Mouse (Mus musculus) CD4-positive helper T cell, adult 2 months (primary cell): ENCODE measurements around the gene Prkce.

Experiments
- DNase-seq: peaks from one replicate; pipeline ENCODE4 v3.0.0-alpha.2; 2012; ENCODE audit warnings: low read depth, missing footprints, low spot score

Gene Prkce

DNA sequence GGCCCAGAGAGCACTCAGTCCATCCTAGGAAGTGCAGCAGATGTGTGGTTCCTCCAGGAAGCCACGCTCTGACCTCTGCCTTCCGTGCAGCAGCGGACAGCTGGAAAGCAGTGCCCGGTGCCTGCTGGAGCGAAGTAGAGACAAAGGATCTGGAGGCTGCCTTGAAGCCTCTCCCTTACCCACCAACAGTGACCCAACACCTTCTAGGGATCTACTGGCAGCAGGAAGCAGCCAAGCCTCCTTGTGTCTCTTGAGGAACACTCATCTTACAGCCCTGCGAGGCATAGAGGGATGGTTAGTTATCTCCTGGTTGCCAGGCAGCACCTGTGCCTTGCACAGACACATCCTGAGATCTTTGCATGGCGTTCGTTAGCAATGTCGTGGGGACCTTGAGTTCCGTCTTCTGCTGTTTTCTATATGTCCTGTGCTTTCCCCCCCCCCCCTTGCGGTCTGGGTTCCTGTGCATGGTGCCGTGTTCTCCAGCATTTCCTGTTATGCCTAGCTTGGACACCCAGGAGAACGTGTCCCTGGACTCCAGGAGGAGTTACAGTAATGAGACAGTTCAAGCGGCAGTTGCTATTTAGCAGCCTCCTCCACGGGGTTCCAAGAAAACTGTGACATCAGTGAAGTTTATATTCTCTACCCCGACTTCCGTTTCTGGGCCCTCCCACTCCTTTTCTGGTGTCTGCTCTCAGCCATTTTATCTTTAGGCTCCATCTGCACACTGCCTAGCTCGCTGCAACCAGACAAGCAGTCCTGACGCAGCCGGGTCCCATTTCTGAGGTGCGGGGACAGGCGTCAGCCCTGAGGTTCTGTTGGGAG, 133.4 kb downstream of the Prkce start:
- peak; percentile 86 for DNase-seq

DNA sequence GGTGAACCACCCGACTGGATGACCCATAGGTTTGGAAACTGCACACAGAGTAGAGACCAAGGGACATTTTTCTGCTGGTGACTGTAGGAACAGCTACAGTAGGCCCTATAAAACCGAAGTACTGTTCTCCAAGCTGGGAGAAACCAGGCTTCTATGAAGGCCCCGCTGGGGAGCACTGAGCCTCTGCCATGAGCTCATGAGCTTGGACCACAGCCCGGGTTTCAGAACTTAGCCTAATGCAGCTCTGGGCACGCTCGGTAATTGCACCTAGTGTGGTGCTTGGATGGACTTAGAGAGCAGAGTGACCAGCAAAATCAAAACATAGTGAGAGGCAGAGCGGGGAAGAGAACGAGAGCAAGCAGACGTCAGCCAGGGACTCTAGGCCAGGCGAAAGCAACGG, 134.7 kb downstream of the Prkce start:
- DNase-seq = no peak

DNA sequence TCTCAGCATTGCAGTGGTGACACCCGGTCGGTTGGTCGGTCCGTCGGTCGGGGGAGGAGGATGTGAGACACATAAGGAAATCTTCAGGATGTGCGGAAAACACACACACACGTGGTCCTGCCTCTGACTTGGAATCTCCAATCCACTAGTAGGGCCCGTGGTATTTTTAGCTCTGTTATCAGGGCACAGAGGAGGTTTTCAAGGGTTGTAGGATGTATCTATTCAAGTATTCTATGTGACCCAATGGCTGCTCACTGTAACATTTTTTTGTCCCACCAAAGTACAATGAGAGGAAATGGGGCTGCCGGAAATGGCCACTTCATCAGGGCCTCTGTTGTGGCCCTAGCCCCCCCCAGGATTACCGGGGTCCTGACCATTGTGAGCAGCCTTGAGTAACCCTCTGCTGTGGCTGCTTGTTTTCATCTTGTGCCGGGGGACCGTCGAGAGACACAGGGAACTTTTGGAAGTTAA, 135.3 kb downstream of the Prkce start:
- DNase-seq = no peak

DNA sequence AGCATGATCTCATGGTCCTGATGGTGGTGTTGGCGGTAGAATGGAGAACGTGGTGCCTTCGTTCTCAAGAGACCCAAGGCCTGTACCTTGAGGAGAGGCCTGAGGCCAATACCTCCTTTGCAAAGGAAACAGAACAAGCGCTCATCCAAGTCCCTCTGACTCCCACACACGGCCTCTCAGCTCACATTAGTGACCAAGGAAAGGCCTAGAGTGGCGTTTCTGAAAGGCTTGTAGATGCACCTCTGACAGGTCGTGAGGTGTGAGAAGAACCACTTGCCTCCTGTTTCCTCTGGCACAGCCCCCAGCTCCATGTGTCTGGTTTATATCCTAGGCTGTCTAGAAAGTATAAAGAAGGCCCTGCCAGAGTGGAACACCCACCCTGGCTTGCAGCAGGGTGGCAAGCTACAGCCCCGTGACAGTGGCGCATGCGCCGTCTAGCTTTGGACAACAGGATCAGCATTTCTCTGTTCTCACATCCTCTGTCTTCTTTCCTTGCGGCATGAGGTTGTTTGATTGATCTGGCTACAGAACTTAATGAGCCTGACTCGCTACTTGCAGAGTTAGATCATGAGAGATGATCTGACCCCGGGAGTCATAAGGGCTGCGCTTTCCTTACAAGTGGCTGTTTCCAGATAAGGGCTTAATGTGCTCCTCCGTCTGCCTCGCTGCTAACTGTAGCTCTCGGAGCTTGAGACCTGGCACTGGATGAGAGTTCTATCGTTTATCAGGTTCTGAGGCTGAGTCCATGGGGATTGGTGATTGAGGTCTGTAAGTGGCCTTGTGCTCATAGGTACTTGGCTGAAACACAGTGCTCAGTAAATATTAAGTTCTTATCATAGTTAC, 136.0 kb downstream of the Prkce start:
- DNase-seq = no peak

DNA sequence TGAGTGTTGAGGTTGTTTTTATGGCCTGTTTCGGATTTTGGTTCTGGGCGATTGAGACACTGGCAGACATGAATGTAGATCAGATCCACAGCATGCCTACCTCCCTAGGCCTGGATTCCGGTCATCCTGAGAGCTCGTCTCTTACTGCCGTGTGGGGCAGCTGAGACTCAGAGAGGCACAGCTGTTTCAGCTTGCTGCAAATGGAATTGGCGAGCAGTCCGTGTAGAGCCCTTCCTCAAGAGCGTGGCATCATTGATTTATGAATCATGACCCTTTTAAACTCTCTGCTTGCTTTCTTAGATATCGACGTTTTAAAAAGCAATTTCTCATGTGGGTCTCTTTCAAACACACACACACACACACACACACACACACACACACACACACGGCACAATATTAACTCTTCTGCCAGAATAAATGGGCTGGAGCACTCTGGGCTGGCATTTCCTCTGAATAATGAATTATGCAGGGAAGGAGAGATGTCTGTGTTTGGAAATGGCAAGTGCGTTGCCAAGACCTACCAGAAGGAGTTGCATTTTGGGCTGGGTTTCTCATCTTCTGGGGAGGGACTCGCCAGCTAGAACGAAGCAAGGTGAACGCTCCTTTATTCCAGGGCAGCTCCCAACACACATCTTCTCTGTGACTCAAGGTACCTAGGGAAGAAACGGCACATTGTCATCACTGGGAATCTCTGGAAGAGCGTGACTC, 137.5 kb downstream of the Prkce start:
- DNase-seq = no peak

DNA sequence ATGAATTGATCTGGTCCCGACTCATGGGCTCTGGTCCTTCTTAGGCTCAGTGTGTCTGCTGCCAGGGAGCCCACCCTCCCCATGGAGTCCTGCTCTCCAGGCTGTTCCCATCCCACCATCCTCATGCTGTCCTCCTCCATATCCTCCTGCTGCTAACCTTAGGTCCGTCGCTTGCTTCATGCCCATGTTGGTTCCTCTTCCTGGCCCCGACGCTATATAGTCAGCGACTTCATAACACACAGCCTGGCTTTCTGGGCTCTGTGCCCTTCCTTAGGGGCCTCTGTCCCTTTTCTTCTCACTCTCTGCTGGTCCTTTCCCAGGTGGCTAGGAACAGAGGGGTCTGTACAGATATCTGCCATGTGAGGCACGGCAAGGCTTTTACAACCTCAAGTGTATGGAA, 138.6 kb downstream of the Prkce start:
- no peak for DNase-seq

DNA sequence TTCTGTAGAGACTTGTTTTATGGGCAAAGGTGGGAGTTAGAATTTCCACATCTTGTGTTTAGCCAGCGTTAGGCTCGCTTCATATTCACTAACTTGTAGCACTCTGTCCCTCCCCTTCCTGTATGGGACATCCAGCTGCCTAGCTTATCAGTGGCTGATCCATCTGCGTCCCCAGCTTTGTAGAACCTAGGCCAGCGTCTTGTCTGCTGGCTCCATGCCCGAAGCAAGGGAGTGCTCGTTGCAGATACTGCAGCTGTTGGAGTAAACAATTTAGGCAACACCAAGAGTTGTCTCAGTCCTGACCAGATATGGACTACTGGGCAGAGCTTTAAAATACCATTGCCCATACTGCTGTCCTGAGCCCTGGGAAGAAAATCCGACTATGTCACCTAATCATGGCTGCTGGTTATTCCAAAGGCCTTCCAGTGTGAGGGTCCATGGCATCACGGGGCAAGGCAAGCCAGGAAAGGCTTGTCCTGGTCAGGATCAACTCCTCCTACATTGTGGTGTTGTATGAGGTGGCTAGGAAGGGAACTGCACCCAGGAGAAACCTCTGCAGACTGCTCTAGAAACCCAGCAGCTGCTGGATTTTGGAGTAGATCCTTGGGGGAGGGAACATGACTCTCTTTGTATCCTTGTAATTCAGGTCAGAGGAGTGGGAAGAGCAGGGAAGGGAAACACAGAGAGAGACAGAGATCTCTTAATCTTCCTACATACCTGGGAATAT, 146.0 kb downstream of the Prkce start:
- no peak for DNase-seq

DNA sequence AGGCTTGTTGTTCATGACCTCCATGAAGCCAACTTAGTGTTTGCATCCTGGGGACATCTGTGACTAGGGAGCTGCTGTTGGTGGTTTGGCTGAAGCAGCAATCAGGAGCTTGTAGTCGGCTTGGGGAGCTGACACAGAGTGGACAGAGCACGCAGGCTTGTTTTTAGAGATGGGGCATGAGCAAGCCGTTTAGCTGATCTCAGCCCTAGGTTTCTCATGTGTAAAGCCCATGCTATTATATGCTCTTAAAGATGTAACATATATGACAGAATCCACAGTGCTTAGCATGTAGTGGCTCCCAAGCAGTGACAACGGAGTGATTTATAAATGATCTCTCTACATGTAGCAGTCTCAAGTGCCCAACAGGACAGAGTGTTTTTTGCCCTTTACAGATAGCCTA, 148.3 kb downstream of the Prkce start:
- DNase-seq = no peak

DNA sequence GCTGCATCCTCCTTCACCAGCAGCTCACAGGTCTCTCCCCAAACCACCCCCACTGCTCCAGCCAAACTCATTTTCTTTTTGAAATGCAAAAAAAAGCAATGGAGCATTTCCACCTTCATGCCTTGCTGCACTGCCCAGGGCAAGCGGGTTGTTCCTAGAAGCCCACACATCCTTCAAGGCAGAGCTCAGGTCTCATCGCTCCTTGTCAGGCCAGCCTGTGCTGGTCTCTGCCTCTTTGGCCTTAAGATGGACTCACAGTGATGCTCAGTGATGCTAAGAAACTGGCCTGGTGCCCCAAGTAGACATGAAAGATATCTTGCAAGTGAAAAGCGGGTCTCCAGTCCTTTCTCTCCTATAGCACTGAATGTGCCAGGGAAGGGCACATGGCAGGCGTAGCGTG, 149.2 kb downstream of the Prkce start:
- DNase-seq = no peak

DNA sequence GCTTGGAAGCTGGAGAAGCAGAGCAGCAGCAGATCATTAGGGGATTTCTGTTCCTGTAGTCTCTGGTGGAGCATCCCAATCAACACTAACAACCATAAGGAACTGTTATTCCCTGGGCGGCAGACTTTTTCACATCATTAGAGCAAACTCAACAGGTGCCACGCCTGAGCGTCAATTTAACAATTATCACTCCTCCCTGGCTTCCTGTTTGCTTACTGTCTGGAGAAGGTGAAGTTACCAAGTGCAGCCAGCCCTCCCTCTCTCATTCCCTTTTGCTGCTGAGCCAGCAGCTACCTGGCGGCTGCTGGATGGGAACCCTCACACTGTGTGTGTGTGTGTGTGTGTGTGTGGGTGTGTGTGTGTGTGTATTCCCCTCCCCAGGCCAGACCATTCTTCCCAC, 149.6 kb downstream of the Prkce start:
- DNase-seq = no peak

DNA sequence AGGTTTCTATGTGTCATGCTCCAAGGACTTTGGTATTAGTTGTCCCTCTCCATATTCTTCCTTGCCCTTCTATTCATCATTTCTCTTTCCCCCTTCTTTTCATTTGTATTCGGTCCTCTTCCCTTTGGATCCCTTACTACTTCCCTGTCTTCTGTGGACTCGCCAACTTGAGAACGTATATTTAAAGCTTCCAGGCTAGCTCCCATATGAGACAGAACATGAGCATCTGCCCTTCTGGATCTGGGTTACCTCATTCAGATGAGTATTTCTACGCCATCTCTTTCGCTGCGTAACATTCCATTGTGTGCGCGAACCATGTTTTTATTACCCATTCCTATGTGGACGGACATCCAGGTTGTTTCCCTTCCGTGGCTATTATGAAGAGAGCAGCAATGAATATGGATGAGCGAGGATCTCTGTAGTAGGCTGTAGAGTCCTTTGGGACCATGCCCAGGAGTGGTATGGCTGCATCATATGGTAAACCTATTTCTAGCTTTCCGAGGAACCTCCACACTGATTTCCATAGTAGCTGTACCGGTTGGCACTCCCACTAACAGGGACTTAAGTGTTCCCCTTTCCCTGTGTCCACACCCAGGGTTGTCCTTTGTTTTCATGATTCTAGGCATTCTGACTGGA, 152.5 kb downstream of the Prkce start:
- no peak for DNase-seq

DNA sequence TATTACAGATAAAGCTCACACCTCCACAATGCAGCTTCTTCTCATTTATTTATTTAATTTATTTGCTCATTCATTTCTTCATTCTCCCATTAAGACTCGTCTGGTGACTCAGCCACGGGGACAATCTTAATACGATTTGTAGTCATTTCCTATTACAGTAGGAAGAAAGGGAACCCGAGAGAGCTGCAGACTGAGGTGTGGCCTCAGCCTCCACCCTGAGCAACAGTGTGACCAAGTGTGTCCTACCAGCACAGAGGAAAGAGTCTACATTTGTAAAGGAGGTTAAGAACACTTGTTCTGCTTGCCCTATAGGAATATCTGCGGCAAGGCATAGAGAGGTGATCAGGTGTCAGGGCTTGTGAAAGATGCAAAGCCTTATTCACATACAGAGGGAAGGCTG, 155.3 kb downstream of the Prkce start:
- DNase-seq = no peak

DNA sequence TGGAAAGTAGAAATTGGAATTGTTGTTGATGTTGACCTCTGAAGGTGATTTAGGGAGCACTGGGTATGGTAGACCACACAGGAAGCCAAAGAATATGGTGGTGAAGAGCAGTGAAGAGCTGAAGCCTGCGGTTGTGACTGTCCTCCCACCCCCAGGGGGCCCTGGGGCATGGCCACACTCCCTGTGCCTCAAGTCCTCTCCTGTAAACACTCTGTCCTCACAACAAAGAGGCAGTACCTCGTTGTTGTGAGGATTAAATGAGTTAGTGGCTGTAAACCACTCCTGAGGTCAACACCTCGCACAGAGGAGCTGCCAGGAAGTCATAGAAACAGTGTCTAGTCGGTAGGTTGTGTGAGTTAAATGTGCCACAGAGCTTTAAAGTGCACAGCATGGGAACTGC, 155.7 kb downstream of the Prkce start:
- peak; percentile 68 for DNase-seq

DNA sequence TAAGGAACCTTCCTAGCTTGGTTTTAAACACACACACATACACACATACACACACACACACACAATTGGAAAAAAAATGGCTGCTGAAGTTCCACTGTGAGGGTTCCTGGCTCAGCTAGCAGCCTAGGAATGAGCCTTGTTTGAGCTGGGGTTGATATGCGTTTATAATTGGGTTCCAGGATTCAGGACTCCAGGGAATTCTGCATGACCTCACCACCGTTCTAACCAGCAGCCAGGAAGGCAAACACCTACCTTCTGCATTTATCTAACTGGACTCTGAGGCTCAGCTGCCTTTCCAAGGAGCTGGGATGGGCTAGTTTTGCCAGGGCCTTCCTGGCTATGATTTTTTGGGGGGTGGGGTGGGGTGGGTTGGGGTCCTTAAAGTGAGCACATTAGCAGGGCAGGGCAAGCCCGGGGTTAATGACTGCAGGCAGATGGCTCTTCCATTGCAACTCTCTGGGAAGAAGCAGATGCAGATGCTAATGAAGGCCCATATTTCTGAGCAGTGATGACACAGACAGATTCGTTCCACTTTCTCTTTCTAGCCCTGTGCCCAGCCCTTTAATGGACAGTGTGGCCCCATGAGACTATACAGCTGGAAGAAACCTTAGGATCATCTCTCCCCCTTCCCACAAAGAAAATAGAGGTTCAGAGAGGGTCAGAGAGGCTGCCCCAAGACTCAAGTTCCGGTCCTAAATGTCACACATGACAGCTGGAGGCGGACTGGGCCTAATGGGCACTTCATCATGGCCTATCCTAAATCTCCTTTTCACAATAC, 156.5 kb downstream of the Prkce start:
- no peak for DNase-seq

DNA sequence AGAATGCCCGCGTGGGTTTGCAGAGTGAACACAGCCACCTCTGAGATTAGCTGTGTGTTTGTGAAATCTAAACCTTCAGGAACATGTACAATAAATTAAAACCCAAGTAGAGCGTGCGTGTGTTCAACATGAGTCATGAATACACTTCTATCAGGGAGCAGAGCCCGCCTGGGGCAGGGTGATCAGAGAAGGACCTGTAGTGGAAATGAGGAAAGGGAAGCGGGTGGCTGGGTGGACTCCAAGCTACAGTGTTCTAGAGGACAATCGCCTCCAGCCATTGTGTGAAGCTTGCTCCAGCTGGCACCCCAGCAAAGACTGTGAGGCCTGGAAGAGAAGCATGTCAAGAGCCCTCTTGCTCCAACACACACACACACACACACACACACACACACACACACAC, 157.2 kb downstream of the Prkce start:
- no peak for DNase-seq

DNA sequence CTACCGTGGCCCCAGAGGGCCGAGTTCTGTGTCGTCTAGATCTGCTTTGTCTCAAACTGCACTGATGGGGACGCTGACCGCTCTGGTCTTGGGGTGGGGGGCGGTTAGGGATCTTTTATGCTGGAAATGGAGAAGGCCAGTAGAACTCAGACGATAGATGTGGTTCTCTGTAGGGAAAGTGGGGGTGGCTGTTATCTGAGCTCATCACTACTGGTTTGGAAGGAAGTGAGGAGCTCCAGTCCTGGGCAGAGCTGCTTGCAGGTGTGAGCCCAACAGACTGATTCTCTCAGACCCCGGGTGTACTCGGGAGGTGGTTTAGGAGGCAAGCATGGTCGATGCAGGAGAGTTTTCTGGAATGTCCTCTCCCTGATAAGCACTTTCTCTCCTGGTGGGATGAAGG, 157.7 kb downstream of the Prkce start:
- no peak for DNase-seq

DNA sequence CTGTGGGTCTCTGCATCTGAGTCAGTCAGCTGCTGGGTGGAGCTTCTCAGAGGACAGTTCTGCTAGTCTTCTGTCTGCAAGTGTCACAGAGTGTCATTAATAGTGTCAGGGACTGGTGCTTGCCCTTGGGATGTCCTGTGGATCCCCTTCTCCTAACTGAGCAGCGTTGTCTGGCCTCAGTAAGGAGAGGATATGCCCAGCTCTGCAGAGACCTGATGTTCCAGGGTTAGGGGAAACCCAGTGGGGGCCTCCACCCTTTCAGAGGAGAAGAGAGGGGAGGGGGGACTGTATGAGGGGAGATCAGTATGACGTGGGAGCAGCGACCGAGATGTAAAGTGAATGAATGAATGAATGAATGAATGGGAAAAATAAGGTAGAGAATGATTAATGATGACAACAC, 160.4 kb downstream of the Prkce start:
- no peak for DNase-seq

DNA sequence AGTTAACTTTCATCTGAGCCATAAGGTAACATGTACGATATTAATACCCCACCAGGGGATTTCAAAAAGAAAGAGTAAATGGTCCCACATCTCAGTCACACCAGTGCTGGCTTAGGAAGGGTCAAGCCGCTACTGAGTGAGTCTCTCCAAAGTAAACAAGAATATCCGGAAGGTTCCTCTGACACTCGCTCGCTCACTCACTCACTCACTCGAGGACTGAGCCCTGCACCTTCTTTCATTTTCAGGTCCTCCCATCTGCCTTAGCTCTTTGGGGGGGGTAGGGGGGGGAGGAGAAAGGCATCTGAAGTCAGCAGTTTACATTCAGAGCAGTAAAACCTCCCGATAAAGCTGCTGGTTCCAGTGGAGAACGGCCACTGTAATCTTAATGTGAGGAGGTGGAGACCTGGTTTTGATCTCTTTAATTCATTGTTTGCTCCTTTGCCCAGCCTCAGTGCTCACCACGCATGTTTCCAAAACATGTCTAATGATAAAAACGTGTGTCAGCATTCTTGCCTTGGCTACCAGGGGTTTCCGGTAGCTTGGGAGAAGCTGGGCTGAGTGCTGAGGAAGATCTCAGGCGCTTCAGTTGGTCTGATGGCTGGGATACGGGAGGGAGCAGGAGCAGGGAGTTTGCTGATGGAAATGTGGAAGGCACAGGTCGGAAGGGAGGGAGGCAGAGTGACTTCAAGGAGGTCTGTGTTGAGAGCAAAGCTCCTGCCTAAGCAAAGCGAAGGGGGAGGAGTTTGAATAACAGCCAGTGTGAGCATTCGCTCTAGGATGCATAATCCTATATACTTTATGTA, 161.9 kb downstream of the Prkce start:
- DNase-seq = peak; percentile 36
